Mouse (Mus musculus): ENCODE measurements around the gene Phldb1. TPM values are rescaled to one million over a fixed set of nuclear protein-coding genes. Genes with fewer than 3 reads are reported as not detected.
"Not testable (repeated sequence)": the region's sequence is repeated elsewhere in the genome, so short reads cannot be mapped to it uniquely, and the experiment has no call there.

The Phldb1 gene
- 37.6 and 46.4 TPM in 2 replicates for polyA plus RNA-seq (2012; rRNA removed)

DNA sequence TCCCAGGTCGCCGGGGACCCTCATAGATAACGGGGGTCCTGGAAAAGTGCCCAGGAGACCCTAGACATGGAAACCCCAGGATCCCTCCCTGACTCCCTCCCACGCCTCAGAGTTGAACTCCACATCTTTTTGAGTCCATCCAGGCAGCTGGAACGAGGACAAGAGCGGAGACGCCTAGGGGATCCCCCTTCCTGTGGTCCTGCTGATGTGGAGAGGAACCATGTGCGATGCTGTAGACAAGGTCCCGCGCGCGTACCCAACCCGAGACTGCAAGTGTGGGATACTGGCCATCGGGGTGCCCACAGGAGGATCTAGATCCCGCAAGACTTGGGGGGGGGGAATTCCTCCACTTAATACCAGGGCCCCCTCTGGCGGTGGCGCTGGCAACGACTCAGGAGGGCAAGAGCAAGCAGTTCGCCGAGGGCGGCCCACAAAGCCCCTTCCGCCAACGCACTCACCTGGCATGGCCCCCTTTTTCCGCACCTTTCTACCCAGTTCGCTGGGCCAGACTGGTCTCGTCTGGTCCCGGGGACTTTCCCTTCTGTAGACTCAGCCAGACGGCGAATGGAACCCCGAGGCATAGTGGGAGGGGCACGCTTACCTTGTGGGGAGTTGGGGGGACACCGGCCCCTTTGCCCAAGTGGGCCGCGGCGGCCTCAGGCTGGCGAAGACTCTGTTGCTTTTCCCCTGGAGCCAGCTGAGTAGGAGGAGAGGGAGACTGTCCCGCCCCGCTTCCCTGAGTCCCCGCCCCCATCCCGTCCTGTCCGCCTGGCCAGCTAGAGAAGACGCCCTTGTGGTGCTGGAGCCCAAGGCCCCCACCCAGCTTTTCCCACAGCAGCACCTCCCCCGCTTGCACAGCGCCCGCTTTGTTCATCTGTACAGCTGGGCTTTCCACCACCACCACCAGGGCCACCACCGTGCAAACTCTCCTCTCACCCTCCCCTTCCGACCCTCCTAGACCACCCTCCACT lies at the start of gene Phldb1:
Gene Phldb1 (minus strand): TSS at position 675 of the 971 bp plus-strand sequence.
- peaks cover 19% of the 10 kb centered on the region for H3K4me1 ChIP-seq (ENCODE audit: control insufficient read depth, insufficient read depth, low read length)
- peak; percentile 84 for DNase-seq
- peak within 1 kb of the TSS; percentile 60 for H3K27ac ChIP-seq (ENCODE audit: insufficient read depth, low read depth, low read length)
- H3K27me3 ChIP-seq (replicated peaks; ENCODE audit: control insufficient read depth, insufficient read depth, low read length): no peaks in the 10 kb centered on the region
- 1% methylated on average over 47 of the region's 47 CpGs for WGBS
- peak within 1 kb of the TSS; percentile 76 for H3K4me3 ChIP-seq (ENCODE audit: insufficient read depth, low read depth, low read length)
- TF ChIP-seq CTCF (conservative IDR thresholded peaks at IDR 0.05; ENCODE audit: insufficient read depth, insufficient read length, low read depth, low read length): peak; percentile 48
- TF ChIP-seq POLR2A (IDR thresholded peaks at IDR 0.05; ENCODE audit: low read depth, low read length): peak; percentile 63
- H3K36me3 ChIP-seq (ENCODE audit: control insufficient read depth, insufficient read depth, low read length): no peaks in the 10 kb centered on the region

DNA sequence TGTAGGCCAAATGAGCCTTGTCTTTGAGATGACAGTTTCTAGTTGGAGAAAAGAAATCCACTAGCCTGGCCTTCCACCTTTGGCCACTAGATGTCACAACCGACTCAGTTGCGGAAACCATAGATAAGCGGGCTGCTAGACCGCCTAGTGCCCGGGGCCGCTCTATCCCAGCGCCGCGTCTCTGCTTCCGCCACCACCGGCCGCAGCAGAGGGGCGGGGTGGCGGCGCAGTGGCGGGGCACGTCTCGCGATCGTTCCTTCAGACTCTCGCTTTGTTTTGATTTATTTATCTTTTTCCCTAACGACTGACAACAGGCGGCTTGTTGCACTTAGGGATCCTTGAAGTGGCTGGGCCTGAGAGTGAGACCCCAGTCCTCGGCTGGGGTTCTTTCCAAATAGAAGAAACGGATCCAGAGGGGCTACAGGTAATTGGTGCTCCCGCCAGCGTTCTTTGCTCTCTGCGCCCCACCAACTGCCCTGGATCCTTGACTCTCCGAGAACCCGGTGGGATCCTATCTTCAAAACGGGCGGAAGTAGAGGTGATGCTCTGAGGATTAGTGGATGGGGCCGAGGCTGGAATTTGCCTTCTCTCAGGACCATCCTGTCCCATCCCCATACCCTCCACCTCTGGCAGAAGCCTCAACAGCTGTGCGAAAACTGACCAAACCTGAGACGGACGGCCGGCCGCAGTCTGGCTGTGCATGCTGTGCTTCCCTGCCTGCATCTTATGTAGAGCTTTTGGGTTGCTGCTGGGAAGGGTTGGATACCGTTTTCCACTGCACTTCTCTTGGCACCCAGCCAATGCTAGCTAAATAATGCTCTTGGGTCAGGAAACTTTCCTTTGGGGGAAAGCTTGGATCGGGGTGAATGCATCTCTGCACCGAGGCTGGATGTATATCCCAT lies 38.0 kb upstream of the Phldb1 start:
- Histone ChIP-seq H3K36me3 (ENCODE audit: control insufficient read depth, insufficient read depth, low read length) (no peaks in the 10 kb centered on the region), H3K4me3 (ENCODE audit: insufficient read depth, low read depth, low read length) (peak overlapping the region; percentile 90), H3K4me1 (ENCODE audit: control insufficient read depth, insufficient read depth, low read length) (no peaks in the 10 kb centered on the region), H3K27ac (ENCODE audit: insufficient read depth, low read depth, low read length) (peak overlapping the region; percentile 71), H3K27me3 (replicated peaks; ENCODE audit: control insufficient read depth, insufficient read depth, low read length) (no peaks in the 10 kb centered on the region)
- peak; percentile 97 for DNase-seq
- peak; percentile 85 for TF ChIP-seq CTCF (conservative IDR thresholded peaks at IDR 0.05; ENCODE audit: insufficient read depth, insufficient read length, low read depth, low read length)
- TF ChIP-seq POLR2A (IDR thresholded peaks at IDR 0.05; ENCODE audit: low read depth, low read length): no peak
- under 1% methylated on average over 41 of the region's 41 CpGs for WGBS

DNA sequence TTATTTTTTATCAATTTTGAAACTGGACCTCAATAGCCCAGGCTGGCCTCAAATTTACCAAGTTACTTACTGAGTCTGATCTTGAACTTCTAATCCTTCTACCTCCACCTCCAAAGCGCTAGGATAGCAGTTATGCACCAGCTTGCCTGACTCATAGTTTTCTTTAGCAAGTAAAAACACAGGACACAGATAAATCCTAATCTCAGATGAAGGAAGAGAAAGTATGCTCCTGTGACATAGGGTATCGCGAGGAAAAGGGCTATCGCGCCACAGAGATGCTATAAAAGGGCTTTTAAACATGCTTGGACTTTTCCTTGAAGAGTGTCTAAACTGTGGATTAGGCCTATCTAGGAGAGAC lies 37.4 kb upstream of the Phldb1 start:
- TF ChIP-seq POLR2A (IDR thresholded peaks at IDR 0.05; ENCODE audit: low read depth, low read length) (no peak), CTCF (conservative IDR thresholded peaks at IDR 0.05; ENCODE audit: insufficient read depth, insufficient read length, low read depth, low read length) (no peak)
- Histone ChIP-seq H3K27ac (ENCODE audit: insufficient read depth, low read depth, low read length) (peak overlapping the region; percentile 58), H3K36me3 (ENCODE audit: control insufficient read depth, insufficient read depth, low read length) (no peaks in the 10 kb centered on the region), H3K27me3 (replicated peaks; ENCODE audit: control insufficient read depth, insufficient read depth, low read length) (no peaks in the 10 kb centered on the region), H3K4me1 (ENCODE audit: control insufficient read depth, insufficient read depth, low read length) (no peaks in the 10 kb centered on the region), H3K4me3 (ENCODE audit: insufficient read depth, low read depth, low read length) (no peak overlapping the region)
- 28% methylated on average over 5 of the region's 5 CpGs for WGBS
- no peak for DNase-seq

DNA sequence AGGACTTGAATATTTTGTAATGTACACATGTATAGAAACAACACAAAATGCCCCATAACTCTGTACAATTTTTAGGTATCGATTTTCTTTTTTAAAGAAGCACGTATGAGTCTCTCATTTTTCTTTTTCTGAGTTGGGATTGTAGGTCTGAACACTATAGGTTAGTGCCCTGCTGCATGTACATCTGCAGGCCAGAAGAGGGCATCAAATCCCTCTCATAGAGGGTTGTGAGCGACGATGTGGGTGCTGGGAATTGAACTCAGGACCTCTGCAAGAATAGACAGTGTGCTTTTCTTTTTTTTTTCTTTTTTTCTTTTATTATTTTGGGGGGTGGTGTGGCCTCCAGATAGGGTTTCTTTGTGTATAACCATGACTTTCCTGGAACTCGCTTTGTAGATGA lies 36.4 kb upstream of the Phldb1 start:
- no peak for DNase-seq
- WGBS: 94% methylated on average over 5 of the region's 5 CpGs
- Histone ChIP-seq H3K27me3 (replicated peaks; ENCODE audit: control insufficient read depth, insufficient read depth, low read length) (no peaks in the 10 kb centered on the region), H3K27ac (ENCODE audit: insufficient read depth, low read depth, low read length) (no peak overlapping the region), H3K4me3 (ENCODE audit: insufficient read depth, low read depth, low read length) (no peak overlapping the region), H3K36me3 (ENCODE audit: control insufficient read depth, insufficient read depth, low read length) (no peaks in the 10 kb centered on the region), H3K4me1 (ENCODE audit: control insufficient read depth, insufficient read depth, low read length) (no peaks in the 10 kb centered on the region)
- TF ChIP-seq CTCF (conservative IDR thresholded peaks at IDR 0.05; ENCODE audit: insufficient read depth, insufficient read length, low read depth, low read length): no peak
- no peak for TF ChIP-seq POLR2A (IDR thresholded peaks at IDR 0.05; ENCODE audit: low read depth, low read length)

DNA sequence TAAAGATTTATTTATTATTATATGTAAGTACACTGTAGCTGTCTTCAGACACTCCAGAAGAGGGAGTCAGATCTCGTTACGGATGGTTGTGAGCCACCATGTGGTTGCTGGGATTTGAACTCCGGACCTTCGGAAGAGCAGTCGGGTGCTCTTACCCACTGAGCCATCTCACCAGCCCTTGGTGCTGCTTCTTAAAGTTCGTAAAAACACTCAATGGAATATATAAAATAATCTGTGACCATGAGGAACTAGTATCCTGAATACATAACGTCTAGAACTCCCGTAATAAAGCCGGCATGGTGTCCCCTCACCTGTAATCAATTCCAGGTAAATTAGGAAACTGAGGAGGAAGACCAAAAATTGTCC lies 33.0 kb upstream of the Phldb1 start:
- peak; percentile 3 for DNase-seq
- H3K36me3 ChIP-seq (ENCODE audit: control insufficient read depth, insufficient read depth, low read length); H3K27me3 ChIP-seq (replicated peaks; ENCODE audit: control insufficient read depth, insufficient read depth, low read length); H3K4me1 ChIP-seq (ENCODE audit: control insufficient read depth, insufficient read depth, low read length): not testable (repeated sequence)
- 37% methylated on average over 7 of the region's 9 CpGs for WGBS
- Histone ChIP-seq H3K4me3 (ENCODE audit: insufficient read depth, low read depth, low read length) (peak overlapping the region; percentile 100; the same call in 1 of the 2 replicates), H3K27ac (ENCODE audit: insufficient read depth, low read depth, low read length) (0 out of 2 replicates have a peak overlapping the region, but pooled peaks have one; percentile 41)

DNA sequence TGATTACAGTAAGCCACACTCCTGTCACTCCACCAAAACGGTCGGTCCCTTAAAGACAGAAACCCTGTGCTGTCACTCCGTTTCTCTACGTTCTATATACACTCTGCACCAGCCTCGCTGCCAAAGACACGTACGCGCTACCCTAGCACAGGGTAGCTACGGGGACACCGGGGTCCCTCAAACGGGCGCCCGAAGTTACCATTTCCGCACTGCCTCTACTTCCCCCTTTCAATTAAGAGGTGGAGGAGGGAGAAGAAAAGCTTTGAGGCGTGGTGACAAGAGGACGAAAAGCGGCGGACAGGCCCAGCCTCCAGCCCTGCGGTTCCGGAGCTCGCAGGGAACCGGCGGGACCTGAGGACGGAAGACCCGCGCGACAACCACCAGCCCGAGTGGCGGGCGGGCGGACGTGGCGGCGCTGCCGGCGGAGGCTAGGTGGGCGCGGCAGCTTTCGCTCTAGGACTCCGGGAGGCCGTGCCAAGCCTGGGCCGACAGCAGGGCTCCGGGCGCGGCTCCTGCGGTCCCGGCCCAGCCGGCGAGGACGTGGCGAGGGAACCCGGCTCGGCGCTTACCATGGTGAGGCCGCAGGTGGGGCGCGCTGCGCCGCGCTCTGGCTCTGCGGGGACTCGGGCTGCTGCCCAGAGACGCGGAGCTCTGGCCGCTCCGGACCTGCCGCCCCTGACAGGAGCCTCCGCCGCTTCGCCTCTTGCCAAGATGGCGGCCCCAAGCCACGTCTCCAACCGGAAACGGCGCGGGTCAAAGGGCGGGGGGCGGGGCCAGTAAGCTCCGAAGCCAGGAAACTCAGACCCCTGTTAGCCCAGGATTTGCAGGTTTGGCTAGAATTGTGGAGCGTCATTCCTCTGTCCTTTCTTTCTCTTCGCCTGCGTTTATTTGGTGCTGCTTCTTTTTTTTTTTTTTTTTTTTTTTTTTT lies 32.4 kb upstream of the Phldb1 start, which contains the start of the genes Arcn1 and Ift46:
Gene Arcn1 (minus strand): TSS at position 745 of the 928 bp plus-strand sequence.
Gene Ift46 (plus strand): TSS at position 808 of the 928 bp plus-strand sequence.
- Histone ChIP-seq H3K27me3 (replicated peaks; ENCODE audit: control insufficient read depth, insufficient read depth, low read length) (no peaks in the 10 kb centered on the region), H3K4me1 (ENCODE audit: control insufficient read depth, insufficient read depth, low read length) (peaks cover 7% of the 10 kb centered on the region; the same call in 1 of the 2 replicates), H3K36me3 (ENCODE audit: control insufficient read depth, insufficient read depth, low read length) (no peaks in the 10 kb centered on the region), H3K4me3 (ENCODE audit: insufficient read depth, low read depth, low read length) (peak within 1 kb of the TSS; percentile 100), H3K27ac (ENCODE audit: insufficient read depth, low read depth, low read length) (peak within 1 kb of the TSS; percentile 94)
- no peak for TF ChIP-seq CTCF (conservative IDR thresholded peaks at IDR 0.05; ENCODE audit: insufficient read depth, insufficient read length, low read depth, low read length)
- peak; percentile 77 for TF ChIP-seq POLR2A (IDR thresholded peaks at IDR 0.05; ENCODE audit: low read depth, low read length)
- DNase-seq: peak; percentile 87
- under 1% methylated on average over 82 of the region's 82 CpGs for WGBS

All from kidney, adult 2 months (tissue).